Mouse (Mus musculus) cerebellum, postnatal 14 days (tissue): ENCODE results near the gene Papss1.

Source experiments
- DNase-seq, 2 experiments: peaks; one replicate each; pipeline ENCODE4 v3.0.0; 2021; ENCODE audit warnings: mixed read lengths in 2 of 2

Papss1 gene

DNA sequence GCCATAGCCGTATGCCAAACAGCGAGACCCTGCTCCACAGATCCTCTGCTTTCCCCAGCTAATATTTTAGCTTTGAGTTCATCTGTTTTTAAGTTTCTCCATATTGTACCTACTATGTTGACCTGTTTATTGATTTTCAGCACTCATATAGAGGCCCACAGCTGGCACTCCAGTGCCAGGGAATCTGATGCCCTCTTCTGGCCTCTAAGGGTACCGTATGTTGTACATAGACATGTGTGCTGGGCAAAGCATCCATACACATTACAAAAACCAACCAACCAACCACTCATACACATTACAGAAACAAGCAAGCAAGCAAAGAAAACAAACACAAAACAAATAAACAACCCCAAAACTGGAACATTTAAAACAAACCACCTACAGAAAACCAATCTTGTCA, 22.2 kb downstream of the Papss1 start:
- no peak for DNase-seq

DNA sequence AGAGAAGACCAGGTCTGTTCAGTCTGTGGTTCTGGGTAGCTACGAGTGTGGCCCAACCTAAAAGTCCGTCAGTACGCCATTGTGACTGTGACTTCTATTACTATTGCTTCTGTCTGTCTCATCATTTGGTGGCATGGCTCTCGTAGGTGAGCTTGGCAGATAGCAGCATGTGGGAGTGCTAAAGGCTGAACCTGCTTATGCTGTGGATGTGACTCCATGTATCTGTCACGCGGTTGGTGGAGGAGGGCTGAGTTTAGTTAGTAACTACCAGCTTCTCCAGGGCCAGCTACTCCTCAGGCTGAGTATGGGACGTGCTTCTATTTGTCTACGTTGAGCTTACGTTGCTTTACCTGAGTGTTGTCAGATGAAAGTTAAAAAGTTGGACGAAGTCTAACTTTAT, 23.4 kb downstream of the Papss1 start:
- no peak for DNase-seq

DNA sequence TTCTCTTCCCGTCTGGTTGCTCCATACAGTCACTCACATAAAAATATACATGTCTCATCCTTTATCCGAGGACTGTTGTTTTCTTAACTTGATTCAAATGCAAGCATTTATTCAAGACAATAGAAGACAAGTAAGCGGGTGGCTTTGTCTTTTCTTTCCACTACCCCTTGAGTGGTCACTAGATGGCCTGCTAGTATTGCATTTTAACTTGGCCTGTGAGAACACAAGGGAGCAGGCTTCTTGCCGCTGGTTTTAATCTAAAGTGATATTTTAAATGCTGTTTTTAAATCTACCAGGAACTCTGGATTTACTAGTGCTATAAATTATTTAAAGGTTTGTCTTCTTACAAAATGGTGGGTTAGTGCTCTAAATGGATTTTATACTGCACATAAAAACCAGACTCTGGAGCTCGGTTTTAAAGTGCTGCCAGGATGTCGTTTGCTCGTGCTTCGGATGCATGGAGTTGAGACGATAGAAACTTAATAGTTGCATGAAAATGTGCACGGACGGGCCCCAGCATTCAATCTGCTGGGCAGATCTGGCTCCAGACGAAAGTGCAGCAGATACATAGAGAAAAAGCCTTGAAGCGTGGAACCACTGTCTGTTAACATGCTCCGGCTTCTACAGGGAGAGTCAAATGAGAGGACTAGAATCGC, 28.7 kb downstream of the Papss1 start:
- DNase-seq = peak in 1 of 2 experiments; percentile 23

DNA sequence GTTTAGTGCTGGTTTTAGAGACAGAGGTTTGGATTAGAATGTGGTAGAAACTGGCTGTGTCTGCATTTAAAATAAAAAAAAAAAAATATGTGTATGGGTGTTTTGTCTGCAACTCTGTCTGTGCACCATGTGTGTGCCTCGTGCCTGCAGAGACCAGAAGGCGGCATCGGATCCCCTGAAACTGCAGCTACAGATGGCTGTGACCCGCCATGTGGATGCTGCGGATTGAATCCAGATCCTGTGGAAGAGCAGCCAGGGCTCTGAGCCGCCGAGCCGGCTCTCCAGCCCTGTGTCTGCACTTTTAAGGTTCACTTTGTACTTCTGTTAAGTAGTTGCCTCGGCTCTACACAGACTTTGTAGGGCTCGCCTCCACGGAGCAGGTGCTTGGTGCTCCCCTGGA, 29.8 kb downstream of the Papss1 start:
- peak in 1 of 2 experiments; percentile 14 for DNase-seq

DNA sequence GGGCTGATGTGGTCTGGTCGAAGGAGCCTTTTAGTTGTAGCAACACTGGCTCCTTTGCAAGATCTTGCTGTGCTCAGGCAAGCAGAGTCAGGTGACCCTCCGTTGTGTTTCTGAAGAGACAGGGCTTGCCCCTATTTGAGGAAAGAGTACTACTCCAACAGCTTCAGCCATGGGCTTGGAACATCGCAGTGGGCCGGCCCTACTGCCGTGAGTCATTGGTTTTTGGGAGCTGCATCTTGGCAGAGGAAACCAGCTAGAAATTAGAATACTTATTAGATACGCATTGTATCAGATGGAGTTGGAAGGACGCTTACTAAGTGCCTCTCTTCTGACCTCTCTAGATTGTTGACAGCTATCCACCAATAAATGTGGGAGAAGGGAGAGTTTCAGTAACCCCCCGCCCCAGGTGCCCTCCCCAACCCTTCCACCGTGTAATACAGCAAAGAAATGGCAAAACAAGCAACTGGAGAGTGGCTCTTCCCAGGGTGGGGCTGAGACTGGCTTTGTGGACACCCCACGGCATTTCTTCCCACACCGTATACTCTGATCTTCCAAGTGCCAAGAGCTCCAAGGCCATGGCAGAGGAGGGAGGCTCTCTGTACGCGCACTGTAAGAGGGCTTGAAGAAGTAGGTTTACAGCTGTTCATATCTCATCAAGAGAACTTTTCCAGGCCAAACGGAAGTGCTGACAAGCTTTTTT, 31.1 kb downstream of the Papss1 start:
- no peak for DNase-seq

DNA sequence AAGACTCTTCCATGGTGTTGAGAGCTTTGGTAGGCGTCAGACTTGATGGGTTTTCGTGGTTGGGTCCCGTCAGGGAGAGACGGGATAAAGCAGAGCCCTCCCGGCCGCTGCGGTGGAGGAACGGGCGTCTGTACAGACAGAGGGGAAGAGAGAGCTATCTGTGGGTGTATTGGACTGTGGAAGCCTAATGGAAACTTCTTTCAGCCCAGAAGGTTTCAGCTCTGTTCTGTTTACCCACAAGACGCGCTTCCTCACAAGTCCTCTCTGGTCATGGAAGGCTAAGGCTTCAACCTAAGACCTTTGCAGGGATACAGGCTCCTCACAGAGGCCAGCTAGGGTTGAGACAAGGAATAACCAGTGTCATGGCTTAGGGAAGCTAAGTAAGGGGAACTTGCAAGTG, 36.2 kb downstream of the Papss1 start:
- DNase-seq = no peak

DNA sequence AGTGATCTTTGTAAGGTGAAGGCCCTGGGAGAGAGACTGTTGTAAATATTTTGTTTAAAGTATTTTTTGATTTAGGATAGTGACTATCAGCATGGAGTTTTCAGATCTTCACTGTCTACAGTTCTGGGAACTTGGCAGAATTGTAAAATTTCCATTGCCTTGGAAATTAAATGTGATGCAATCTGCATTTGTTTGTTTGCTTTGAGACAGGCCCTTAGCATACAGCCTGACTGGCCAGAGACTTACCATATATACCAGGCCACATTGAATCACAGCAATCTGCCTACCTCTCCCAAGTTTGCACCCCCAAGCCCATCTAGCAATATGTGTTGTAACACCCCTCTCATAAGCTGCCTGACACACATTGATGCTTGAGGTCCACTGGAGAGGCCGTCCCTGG, 36.8 kb downstream of the Papss1 start:
- DNase-seq = no peak

DNA sequence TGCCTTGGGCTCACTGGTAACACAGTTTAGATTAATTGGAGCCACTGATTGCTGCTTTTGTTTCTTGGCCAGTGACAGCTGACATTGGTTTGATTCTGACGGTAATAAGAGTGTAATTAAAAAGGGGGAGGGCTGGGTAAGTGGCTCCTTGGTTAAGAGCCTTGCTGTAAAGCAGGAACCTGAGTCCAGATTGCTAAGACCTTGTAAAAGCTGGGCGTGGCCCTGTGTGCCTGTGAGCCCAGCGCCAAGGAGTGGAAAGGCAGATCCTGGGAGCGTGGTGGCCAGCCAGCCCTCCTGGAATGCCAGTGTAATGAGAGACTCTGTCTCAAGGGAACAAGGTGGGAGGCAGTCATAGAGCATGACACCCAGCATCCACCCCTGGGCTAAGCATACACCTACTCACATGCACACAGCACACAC, 38.4 kb downstream of the Papss1 start:
- no peak for DNase-seq

DNA sequence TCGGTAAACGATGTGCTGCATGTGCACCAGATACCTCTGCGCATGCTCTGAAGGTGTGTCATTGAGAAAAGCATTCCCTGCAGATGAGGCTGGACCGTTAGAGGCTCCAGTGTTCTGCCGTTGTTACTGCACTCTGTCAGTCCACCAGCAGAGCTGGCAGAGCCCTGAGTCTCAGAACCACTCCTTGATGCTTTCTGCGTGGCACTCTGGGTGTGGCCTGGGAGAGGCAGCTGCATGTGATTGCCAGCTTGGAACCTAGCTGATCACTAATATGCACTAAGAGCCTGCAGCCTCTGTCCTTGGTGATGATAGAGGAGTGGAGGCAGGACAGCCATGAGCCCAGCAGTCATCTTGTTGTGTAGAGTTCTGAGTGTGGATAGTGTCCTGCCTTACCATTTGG, 43.5 kb downstream of the Papss1 start:
- no peak for DNase-seq

DNA sequence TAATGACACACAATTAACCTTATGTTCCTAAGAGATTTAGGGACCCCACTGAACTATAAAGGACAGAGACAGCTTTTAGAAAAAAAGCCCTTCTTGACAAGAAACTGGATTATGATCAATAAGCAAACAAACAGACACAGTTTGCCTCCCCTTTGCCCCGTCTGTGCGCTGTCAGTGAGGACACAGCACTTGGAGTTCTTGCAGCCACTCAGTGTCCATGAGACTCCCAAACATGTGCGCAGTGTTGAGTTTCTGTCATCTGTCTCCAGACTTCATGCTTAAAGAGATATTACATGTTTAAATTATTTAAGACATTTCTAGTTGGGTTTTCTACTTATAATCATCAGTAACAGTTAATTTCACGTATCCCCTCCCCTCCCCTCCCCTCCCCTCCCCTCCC, 45.1 kb downstream of the Papss1 start:
- no peak for DNase-seq

DNA sequence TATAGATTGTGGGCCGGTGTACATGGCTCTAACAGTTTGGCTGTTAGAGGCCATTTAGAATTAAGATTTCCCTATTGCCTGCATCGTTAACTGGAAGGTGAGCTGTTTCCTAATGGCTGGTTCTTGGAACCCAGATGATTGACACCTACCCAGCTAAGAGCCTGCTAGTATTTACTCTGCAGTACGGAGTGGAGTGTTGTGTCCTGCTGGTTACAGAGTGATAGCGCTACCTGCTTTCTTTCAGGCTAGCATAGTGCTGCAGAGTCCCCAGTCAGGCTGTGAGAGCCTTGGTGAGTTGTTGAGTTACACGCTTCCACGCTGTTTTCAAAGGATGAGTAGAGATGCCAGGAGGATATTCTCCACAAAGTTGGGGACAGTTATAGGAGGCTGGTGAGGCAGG, 46.0 kb downstream of the Papss1 start:
- DNase-seq = no peak

DNA sequence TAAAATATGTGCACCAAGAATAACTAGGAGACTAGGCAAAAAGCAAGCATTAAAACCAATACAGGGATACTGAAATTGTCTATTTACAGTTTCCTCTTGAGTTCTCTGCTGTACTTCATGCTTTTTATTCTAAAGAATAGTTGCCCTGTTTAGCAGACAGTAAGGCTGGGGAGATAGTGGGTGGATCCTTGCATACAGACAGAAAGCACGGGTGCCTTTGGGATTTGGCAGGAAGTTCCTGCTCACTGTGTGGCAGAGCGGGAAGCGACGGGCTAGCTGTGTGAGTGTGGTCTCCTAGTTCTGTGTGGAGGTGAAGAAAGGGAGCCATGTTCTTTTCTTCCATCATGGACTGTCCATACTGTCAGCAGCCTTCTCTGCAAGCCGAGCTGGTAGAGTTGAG, 48.3 kb downstream of the Papss1 start:
- no peak for DNase-seq

DNA sequence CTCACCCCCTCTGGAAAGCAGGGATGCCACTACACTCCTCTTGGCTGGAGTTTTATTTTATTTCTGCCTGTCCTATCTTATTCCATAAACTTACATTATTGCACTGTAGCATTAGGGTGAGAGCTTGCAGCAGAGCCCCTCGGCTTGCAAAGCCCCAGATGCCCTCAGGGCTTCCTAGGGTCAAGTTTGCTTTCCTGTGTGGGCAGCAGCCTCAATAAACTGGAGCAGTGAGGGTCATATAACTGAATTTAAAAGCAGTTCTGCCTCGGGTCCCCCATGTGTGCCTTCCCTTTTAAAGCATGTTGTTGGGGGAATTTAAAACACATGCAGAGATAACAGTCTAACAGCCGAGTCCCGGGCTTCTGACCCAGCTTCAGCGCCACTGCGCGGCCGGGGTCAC, 49.5 kb downstream of the Papss1 start:
- no peak for DNase-seq

DNA sequence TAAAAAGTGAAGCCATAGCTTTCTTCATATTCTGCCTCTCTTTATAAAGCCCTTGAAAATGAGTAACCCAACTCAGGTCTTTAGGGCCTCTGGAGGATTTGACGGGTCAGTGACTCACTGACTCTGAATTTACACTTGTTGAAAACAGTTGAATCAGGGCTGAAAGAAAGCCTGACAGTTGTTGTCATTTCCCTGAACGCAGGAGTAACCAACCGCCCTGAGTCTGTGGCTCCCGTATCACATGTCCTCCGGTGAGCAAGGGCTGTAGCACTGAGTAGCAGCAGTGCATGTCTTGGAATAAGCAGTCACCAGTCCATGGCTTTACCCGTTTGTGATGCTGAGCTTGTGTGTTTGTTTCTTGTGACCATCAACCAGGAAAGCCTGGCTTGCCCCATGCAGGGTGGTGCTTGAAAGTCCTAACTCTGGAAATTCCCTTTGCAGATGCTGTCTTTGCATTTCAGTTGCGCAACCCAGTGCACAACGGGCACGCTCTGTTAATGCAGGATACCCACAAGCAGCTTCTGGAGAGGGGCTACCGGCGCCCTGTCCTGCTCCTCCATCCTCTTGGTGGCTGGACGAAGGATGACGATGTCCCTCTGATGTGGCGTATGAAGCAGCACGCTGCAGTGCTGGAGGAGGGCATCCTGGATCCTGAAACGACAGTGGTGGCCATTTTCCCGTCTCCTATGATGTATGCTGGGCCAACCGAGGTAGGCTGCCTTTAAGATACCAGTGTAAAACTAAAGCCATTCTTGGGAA, 54.2 kb downstream of the Papss1 start:
- no peak for DNase-seq

DNA sequence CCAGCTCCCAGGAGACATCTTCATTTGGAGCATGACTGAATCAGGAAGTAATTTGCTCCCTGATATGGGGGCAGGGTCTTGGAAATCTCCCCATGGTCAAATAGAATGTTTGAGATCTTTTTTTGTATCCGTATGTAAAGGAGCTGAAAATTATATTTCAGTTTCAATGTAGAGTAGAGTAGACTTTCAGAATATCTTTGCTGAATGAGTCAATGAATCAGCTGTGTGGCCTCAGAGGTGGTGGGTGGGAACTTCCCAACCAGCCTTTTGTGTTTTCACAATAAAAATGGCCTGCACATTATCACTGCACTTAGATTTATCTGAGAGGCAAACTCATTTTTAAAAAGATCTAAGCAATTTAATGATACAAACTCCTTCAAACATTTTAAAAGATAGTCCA, 58.6 kb downstream of the Papss1 start:
- no peak for DNase-seq

DNA sequence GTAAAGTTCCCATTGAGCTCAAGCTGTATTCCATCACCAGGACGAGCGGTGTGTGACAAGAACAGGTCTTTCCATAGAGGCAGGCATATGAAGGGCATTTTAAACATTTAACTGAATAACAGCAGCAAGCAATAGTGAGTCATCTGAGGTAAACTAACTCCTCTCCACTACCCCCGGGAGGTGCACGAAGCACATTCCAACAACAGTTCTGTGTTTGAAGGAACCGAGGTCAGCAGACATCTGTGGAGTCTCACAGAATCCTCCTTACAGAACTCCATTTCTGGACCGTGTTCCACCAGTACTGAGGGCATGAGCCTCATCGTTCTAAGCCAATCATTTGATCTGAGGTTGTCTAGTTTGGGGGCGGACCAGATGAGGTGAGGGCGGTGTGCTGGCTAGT, 59.5 kb downstream of the Papss1 start:
- no peak for DNase-seq

DNA sequence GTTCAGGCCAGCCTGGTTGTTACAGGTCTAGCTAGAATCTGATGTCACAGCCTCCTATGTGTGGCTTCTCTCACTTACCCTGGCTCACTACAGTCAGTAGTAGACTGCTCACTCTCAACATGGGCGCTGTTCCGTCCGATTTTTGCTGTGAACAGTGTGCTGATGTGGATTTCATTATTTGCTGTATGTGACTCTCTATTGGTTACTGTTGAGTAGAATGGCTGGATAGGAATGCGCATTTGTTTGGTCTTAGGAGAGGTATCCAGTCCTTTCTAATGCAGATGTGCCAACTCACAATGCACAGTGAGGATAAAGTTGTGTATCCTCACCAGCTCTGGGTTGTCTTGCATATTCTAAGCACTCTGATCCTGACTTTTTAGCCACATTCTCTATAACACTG, 62.9 kb downstream of the Papss1 start:
- DNase-seq = no peak

DNA sequence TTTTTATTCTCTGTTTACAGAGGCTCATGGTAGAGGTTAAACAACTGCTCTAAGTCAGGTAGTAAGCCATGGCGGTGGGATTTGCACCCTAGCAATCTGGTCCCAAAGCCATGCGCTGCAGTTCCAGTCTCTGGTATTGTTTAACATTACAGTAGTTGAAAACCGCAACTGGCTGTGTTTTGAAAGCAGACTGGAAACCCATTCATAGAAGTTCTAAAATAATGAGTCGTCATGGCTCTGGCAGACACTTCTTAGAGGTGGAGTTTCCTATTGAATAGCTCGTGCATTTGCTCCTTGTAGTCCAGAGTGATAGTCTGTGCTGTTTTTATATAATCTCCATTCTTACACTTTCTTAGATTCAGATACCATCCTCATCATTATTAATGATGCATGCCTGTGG, 63.7 kb downstream of the Papss1 start:
- no peak for DNase-seq

DNA sequence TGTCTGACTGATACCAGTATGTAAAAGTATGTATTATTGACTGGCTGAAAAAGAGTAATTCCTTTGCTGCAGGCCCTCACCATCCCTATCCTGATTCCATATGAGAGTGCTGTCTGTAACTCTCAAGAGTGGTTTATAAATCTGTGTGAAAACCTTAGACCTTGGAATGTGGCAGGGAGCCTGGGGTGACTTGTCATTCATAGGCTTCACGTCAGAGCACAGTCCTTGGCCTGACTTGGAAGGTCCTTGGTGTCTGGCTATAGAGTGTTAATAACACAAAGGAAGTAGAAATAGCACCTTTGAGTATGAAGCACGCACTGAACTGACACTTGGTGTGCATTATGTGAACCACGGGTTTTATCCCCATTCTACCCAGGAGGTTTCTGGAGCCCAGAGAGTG, 64.4 kb downstream of the Papss1 start:
- no peak for DNase-seq

DNA sequence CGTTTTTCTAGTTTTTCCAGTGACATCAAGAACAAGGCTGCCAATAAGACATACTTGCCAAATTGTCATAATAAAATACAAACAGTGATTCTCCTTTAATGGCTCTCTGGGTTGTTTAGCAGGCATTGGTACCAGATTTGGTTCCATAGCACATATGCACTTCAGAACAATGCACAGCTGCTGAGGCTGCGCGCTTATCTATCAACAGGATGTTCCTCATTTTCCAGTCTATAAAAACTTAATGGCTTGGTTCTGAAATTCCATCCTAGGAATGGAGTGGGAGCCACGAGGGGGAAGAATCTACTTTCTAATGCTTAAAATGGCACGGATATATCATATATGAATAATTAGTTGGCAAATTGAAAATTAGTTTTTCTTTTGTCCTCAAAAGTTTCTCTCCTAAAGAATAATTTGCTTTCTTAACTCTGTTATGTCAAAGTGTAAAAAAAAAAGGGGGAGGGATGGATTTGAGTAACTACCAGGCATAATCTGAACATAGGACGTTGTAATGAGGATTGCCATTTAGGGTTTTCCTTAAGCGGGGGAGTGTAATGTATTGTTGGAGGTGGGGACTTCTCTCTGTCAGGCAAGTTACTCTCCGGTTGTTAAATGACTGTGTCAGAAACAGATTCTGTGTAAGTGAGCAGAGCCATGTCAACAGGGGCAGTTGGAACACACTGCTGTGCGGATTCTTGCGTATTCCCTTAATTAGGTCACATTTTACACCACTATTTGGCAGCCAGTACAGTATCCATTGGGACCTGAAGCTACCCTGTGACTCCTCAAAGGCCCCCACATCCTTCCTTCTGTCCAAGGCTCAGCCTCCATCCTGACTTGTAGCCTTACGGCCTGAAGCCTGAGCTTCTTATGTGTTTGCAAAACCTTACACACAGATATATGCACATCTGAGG, 66.1 kb downstream of the Papss1 start:
- DNase-seq = peak; percentile 50 to 70

DNA sequence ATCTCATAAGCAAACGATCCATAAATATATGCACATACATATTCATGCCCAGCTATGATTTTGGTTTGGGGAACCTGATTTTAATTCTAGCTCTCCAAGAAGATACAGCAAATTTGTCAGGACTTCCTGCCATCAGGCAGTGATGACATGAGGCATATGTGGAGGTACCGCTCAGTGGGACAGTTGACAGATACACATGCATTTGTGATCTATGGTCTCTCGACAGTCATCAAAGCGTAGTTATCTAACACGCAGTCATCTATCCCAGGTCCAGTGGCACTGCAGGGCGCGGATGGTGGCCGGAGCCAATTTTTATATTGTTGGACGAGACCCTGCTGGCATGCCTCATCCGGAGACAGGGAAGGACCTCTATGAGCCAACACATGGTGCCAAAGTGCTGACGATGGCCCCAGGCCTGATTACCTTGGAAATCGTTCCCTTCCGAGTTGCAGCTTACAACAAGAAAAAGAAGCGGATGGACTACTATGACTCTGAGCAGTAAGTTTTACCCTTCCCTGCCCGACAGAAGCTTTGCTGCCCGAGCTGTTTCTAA, 66.8 kb downstream of the Papss1 start:
- DNase-seq = peak; percentile 92 to 97

DNA sequence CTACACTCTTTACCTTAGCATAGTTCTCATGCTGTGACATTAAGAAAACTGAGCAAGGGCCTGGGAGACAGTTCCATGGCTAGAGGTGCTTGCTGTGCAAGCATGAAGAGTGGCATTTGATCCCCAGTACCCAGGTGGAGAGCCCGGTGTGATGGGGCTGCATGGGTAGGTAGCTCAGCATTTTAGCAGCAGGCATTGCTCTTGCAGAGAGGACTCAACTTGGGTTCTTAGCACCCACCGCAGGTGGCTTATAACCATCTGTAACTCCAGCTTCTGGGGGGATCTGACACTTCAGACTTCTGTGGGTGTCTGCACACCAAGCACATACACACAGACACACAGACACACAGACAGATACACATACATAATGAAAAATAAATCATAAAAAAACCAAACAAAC, 69.5 kb downstream of the Papss1 start:
- DNase-seq = no peak

DNA sequence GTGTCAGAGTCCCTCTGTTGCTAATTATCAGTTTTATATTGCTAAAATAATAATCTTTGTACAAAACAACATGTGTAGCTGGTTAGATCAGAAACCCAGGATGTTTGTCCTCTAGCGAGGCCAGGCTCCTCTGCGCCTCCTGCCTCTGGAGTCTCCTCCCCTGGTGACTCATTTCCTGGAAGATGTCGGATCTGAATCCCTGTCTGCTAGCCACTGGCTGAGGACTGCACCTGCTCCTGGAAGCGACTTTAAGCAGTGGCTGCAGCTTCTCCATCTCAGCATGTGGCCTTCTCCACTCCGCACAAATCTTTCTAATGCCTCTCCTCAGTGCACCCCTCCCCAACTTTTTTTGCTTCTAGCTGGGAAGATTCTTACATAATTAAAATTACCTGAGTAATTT, 71.6 kb downstream of the Papss1 start:
- no peak for DNase-seq
